Mouse (Mus musculus) forebrain, embryonic 10.5 days (tissue): ENCODE measurements around the gene Atxn10. TPM values are rescaled to one million over a fixed set of nuclear protein-coding genes. Genes with fewer than 3 reads are reported as not detected.

ENCODE experiments used
- DNase-seq: peaks from one replicate; pipeline ENCODE4 v3.0.0-alpha.2; 2017; ENCODE audit warnings: low spot score; ENCODE audit errors: extremely low spot score
- H3K27ac ChIP-seq: fragments of 300-500 bp; sonication (generic); 2 replicates; pipeline ENCODE4 v1.5.1; 2016; ENCODE audit warnings: mild to moderate bottlenecking
- H3K27me3 ChIP-seq: fragments of 300-500 bp; sonication (generic); 2 replicates; pipeline ENCODE4 v1.6.1; 2016; ENCODE audit warnings: mild to moderate bottlenecking; ENCODE audit not compliant: poor library complexity, severe bottlenecking
- H3K36me3 ChIP-seq: fragments of 300-500 bp; sonication (generic); replicated peaks from 2 replicates; pipeline ENCODE4 v1.6.1; 2016; ENCODE audit warnings: mild to moderate bottlenecking, moderate library complexity
- H3K4me1 ChIP-seq: fragments of 300-500 bp; sonication (generic); 2 replicates; pipeline ENCODE4 v1.6.1; 2016
- H3K4me3 ChIP-seq: fragments of 300-500 bp; sonication (generic); 2 replicates; pipeline ENCODE4 v1.5.1; 2016; ENCODE audit warnings: mild to moderate bottlenecking, moderate library complexity
- H3K9me3 ChIP-seq: fragments of 300-500 bp; sonication (generic); 2 replicates; pipeline ENCODE4 v1.6.1; 2016; ENCODE audit warnings: mild to moderate bottlenecking, moderate library complexity
- WGBS: fragments of 180-500 bp; shearing (Covaris S2); methylation state at CpG from one replicate; pipeline ENCODE4 v1.1.7; 2016; 5-methylcytosine and 5-hydroxymethylcytosine counted together
- polyA plus RNA-seq: library from polyadenylated mRNA; unstranded; fragments of >200 nt; fragmentation: Nextera tagmentation; extraction: Ambion mirVana; gene quantifications from 2 replicates; pipeline ENCODE4 v1.2.1, GENCODE M21; 2016

The Atxn10 gene
- polyA plus RNA-seq, 1 experiment from 2014 or later, result 358 TPM

DNA sequence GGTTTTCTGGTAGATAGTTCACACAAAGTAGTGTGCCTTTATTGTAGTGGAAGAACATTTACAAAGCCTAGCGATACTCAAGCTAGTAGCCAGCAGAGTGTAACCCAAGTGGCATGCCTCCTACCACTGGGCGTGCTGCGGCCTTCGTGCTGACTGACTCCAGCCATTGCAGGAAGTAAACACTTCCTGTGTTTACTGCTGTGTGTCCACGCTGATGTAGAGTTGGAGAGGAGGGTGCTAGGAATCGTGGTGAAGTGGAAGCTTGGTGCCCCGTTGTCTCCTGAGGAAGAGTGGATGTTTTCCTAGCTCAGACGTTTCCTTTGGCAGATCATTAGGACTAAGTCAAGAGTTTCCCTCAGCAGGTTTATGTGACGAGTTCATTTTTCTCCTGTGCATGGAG lies 47.4 kb downstream of the Atxn10 start:
- 91% methylated on average over 9 of the region's 9 CpGs for WGBS
- Histone ChIP-seq H3K27me3 (no peaks in the 10 kb centered on the region), H3K4me1 (peaks cover 20% of the 10 kb centered on the region), H3K4me3 (no peak overlapping the region), H3K36me3 (peaks cover 83% of the 10 kb centered on the region), H3K27ac (0 out of 2 replicates have a peak overlapping the region, but pooled peaks have one; percentile 27), H3K9me3 (no peaks in the 10 kb centered on the region)
- DNase-seq, result no peak

DNA sequence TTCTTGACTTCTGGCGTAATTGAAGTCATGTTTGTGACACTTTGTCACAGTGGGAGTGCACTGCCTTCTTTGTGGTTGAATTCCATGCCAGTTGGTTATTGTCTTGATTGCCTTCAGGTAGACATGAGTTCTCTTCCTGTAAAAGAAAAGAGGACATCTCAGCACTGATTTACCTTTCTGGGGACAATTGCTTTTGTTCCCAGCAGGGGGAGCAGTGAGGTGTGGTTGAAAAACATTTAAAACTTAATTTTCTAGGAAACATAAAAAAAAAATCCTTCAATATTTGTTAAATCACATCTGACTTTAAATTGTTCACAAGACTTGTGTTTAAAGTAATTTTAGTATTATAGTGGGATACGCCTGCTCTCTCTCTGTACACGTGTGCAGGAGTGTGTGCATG lies 52.7 kb downstream of the Atxn10 start:
- Histone ChIP-seq H3K27me3 (no peaks in the 10 kb centered on the region), H3K9me3 (no peaks in the 10 kb centered on the region), H3K27ac (no peak overlapping the region), H3K4me1 (peaks cover 21% of the 10 kb centered on the region), H3K36me3 (peaks cover 84% of the 10 kb centered on the region), H3K4me3 (no peak overlapping the region)
- DNase-seq, result no peak
- 86% methylated on average over 3 of the region's 3 CpGs for WGBS

DNA sequence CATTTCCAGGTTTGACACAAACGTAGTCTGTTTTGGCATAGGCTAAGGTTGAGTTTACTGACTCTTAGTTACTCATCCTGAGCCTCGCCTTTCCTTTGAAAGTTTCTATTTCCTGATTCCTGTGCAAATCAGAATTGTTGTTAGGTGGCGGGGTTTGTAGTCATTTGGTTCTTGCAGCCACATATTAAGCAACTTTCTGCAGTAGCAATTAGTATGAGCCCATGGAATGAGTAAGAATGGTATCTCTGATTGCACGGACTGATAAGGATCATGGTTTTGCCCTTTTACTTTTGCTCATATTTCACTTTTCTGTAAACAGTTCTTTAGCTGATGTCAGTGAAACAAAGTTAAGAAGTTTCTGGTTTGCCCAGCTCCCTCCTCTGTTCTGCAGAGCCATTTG lies 53.9 kb downstream of the Atxn10 start:
- no peaks in the 10 kb centered on the region for H3K9me3 ChIP-seq
- peaks cover 18% of the 10 kb centered on the region for H3K4me1 ChIP-seq
- H3K4me3 ChIP-seq, result no peak overlapping the region
- 93% methylated on average over 4 of the region's 4 CpGs for WGBS
- H3K27me3 ChIP-seq, result no peaks in the 10 kb centered on the region
- no peak overlapping the region for H3K27ac ChIP-seq
- H3K36me3 ChIP-seq, result peaks cover 83% of the 10 kb centered on the region
- no peak for DNase-seq

DNA sequence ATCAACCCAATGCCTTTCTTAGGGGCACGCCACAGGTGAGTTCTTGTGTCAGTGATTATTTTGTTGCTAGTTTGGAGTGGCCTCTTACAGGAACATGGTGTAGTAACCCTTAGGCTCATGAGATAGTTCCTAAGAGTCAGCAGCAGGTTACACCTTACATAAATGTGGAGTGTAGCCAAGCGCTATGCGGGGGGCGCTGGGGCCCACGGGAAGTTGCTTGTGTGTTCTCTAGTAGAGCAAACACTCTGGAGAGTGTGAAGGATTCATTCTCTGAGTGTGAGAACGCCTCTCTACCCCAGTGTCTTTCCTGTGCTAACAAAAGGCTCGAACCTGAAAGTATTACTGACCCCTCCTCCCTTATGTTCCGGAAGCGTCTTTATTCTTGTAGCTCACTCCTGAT lies 59.3 kb downstream of the Atxn10 start:
- DNase-seq, result no peak
- Histone ChIP-seq H3K36me3 (peaks cover 82% of the 10 kb centered on the region), H3K9me3 (no peaks in the 10 kb centered on the region), H3K4me1 (peaks cover 6% of the 10 kb centered on the region), H3K27me3 (no peaks in the 10 kb centered on the region), H3K27ac (no peak overlapping the region), H3K4me3 (no peak overlapping the region)
- 94% methylated on average over 9 of the region's 9 CpGs for WGBS

DNA sequence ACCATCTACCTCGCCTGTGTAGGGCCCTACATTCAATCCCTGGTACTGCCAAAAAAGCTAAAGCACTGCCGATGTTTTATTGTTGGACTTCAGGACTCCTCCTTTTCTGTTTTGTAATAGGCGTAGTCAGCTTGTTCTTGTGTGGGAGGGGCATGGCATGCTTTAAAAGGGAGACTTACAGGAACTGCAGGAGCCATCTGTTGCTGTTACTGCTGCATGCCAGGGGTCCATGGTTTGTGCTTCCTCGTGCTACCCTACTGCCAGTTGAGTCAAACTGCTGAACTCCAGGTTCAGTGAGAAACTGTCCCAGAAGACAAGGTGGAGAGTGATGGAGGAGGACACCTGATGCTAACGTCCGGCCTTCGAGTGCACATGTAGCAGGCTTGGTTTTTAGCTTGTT lies 65.9 kb downstream of the Atxn10 start:
- Histone ChIP-seq H3K27me3 (no peaks in the 10 kb centered on the region), H3K9me3 (no peaks in the 10 kb centered on the region), H3K4me1 (peaks cover 18% of the 10 kb centered on the region), H3K36me3 (peaks cover 49% of the 10 kb centered on the region), H3K4me3 (no peak overlapping the region), H3K27ac (peak overlapping the region; percentile 22; the same call in 1 of the 2 replicates)
- 85% methylated on average over 7 of the region's 7 CpGs for WGBS
- DNase-seq, result no peak

DNA sequence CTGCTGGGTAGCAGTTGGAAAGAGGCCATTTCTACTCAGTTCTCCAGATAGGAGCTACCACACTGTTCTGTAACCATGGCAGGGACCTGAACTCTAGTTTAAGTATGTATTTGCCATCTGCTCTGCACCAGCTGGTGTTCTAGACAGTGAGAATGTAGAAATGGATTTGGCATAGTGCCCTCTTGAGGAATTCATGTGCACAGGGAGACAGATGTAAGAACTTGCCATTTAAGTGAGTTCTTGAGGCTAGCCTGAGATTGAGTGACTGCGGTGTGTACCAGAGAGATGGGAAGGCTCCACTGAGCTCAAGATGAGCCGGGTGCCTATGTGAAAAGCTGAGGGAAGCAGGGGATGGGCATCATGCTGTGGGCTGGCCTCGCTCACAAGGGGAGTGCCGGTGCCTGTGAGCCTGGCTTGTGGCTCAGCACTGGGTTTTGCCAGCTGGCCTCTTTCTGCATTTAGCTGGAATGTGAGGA lies 67.2 kb downstream of the Atxn10 start:
- Histone ChIP-seq H3K27me3 (no peaks in the 10 kb centered on the region), H3K4me3 (no peak overlapping the region), H3K27ac (no peak overlapping the region; the same call in 1 of the 2 replicates), H3K4me1 (peaks cover 20% of the 10 kb centered on the region), H3K9me3 (no peaks in the 10 kb centered on the region), H3K36me3 (peaks cover 41% of the 10 kb centered on the region)
- WGBS, result 83% methylated on average over 4 of the region's 4 CpGs
- DNase-seq, result no peak

DNA sequence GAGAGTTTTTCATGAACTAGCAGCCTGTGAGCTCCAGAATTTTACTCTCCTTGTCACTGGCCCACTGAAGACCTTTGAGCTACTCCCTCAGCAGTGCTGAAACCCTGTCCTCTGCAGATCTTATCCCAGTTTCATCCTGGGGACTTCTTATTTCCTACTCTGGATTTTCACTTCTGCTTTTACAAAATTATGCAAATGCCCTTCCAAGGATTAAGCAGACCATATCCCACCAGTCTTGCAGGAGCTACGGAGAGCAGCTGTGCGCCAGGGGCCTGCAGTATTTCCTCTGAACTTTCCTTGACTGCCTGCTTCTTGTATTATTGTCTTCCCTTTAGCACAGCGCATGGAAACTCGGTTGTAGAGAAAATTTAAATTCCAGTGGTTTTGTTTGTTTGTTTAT lies 68.7 kb downstream of the Atxn10 start:
- Histone ChIP-seq H3K4me1 (peaks cover 14% of the 10 kb centered on the region; the same call in 1 of the 2 replicates), H3K27me3 (no peaks in the 10 kb centered on the region)
- WGBS, result 93% methylated on average over 4 of the region's 4 CpGs

DNA sequence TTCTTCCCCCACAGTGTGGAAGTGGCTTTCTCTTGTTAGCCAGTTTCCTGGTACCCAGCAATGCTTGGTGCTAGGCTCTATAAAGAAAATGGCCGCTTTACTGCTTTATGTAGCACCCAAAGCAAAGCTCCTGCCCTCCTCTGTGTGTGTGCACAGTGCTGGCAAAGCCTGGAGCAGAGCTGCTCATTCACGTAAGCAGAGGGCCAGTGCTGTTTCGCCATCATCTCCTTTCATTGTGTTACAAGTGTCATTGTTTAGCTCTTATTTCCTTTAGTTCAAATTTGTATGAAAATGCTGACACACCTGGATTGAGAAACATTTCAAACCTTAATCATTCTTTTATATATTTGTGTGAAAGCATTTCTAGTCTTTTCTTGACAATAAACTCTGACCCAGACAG lies 69.5 kb downstream of the Atxn10 start:
- Histone ChIP-seq H3K27ac (0 out of 2 replicates have a peak overlapping the region, but pooled peaks have one; percentile 6), H3K4me3 (no peak overlapping the region), H3K27me3 (no peaks in the 10 kb centered on the region), H3K4me1 (peaks cover 14% of the 10 kb centered on the region; the same call in 1 of the 2 replicates), H3K9me3 (no peaks in the 10 kb centered on the region), H3K36me3 (peaks cover 32% of the 10 kb centered on the region)
- 84% methylated on average over 3 of the region's 3 CpGs for WGBS
- no peak for DNase-seq

More for the DNA sequence above, 68.7 kb downstream of the Atxn10 start:
- Histone ChIP-seq H3K4me3 (no peak overlapping the region), H3K27ac (no peak overlapping the region), H3K9me3 (no peaks in the 10 kb centered on the region), H3K36me3 (peaks cover 36% of the 10 kb centered on the region)
- DNase-seq, result no peak

DNA sequence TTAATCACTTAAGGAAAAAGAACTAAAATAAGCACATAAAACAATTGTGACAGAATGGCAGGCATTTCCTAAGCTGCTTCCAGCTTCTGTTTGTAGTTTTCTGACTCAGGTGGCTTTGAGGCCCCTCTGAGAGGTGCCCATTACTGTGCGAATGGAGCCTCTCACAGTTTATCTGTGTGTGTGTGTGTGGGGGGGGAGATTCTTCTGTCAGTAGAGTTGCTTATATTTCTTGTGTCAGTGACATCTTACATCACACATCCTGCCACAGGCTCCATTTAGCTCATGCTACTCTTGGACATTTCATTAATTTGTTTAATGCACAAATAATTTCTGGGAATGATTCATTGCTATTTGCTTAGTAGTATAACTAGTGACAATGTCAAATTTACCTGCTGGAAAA lies 70.8 kb downstream of the Atxn10 start:
- peaks cover 14% of the 10 kb centered on the region; the same call in 1 of the 2 replicates for H3K4me1 ChIP-seq
- WGBS, result 86% methylated on average over 1 of the region's 1 CpGs
- DNase-seq, result no peak
- no peaks in the 10 kb centered on the region for H3K27me3 ChIP-seq
- no peak overlapping the region for H3K4me3 ChIP-seq
- H3K27ac ChIP-seq, result no peak overlapping the region
- peaks cover 22% of the 10 kb centered on the region for H3K36me3 ChIP-seq
- no peaks in the 10 kb centered on the region for H3K9me3 ChIP-seq

DNA sequence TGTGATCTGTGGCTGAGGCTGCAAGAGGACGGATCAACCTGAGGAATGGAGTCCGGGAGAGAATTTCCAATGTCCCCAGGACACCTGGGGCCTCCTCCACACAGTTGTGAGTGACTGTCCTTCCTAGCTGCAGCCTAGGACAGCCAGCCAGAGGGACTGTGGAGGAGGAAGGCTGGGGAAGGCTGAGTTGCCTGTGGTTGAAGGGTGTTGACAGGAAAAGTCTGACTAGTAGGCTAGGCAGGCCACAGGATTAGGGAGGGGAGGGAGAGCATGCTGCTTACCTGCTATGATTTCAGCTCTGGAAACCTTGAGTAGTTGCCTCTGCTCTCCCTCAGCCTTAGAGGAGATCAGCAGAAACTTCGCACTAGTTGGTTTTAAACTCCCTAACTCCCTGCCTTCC lies 71.3 kb downstream of the Atxn10 start:
- H3K27me3 ChIP-seq, result no peaks in the 10 kb centered on the region
- H3K4me3 ChIP-seq, result no peak overlapping the region
- no peak overlapping the region for H3K27ac ChIP-seq
- H3K9me3 ChIP-seq, result no peaks in the 10 kb centered on the region
- peaks cover 14% of the 10 kb centered on the region; the same call in 1 of the 2 replicates for H3K4me1 ChIP-seq
- WGBS, result 82% methylated on average over 3 of the region's 3 CpGs
- DNase-seq, result no peak
- H3K36me3 ChIP-seq, result peaks cover 17% of the 10 kb centered on the region

DNA sequence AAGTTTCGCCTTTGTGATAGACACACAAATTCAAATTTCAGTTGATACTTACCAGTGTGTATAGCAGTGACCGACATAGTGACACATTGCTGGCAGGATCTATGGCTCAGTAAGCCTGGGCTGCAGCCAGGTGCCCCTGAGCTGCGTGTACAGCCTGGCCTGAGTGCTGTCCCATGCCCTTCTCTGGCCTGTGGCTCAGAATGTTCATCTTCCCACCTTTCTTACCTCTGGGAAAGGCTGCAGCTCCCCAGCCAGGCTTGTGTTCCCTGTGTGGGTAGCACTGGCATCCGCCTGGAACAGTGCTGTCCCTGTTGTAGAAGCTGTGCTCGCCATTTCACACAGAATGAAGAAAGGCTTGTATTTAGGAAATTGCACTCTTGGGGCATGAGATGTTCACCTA lies 72.7 kb downstream of the Atxn10 start:
- Histone ChIP-seq H3K27ac (no peak overlapping the region), H3K4me1 (peaks cover 10% of the 10 kb centered on the region; the same call in 1 of the 2 replicates), H3K36me3 (peaks cover 16% of the 10 kb centered on the region), H3K4me3 (no peak overlapping the region), H3K27me3 (no peaks in the 10 kb centered on the region), H3K9me3 (no peaks in the 10 kb centered on the region)
- no peak for DNase-seq
- WGBS, result 93% methylated on average over 5 of the region's 5 CpGs

DNA sequence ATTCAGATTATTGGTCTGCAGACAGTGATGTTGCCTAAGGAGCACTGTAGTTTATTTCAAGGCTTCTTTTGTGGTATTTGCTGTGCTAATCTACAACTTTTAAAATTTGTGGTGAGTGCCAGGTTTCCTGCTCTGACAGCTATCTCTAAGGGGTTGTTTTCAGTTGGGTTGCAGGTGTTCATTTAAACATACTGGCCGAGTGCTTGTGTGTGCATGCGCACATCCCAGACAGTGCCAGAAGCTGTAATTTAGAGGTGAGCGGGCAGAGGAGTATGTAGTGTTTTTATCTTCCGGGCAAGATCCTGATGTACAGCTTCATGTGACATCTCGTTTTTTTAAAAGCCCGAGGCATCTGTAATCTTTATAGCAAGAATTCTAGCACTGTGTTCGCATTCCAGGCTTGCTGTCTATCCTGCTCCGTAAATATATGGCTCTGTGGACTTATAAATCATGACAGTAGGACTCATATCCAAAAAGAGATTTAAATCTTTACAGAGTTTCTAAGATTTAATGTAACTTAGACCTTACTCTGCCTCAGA lies 73.3 kb downstream of the Atxn10 start:
- whole genome bisulfite sequencing, result 94% methylated on average over 8 of the region's 8 CpGs
- Histone ChIP-seq H3K27me3 (no peaks in the 10 kb centered on the region), H3K36me3 (peaks cover 14% of the 10 kb centered on the region; the same call in 1 of the 2 replicates), H3K4me1 (peaks cover 10% of the 10 kb centered on the region; the same call in 1 of the 2 replicates), H3K9me3 (no peaks in the 10 kb centered on the region), H3K27ac (no peak overlapping the region), H3K4me3 (no peak overlapping the region)
- DNase-seq, result no peak

DNA sequence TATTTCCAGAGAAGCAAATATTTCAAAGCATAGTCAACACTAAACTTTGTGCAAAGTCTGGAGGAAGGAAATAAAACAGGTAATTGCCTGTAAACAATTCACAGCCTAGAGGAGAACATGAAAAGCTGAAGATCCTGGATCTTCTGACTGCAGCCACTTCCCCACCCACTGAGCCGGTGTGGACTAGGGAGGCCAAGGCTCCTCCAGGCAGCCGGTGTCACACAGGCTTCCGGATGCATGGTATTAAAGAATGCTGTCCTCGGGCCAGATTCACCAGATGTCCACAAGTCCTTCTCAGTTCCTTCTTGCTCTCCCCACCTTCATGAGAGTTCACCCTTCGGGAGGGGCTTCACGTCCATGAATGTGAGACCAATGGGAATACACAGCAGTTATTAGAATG lies 73.8 kb downstream of the Atxn10 start:
- WGBS, result 81% methylated on average over 6 of the region's 6 CpGs
- Histone ChIP-seq H3K4me3 (no peak overlapping the region), H3K27me3 (no peaks in the 10 kb centered on the region), H3K36me3 (peaks cover 14% of the 10 kb centered on the region; the same call in 1 of the 2 replicates), H3K27ac (no peak overlapping the region), H3K9me3 (no peaks in the 10 kb centered on the region), H3K4me1 (peaks cover 7% of the 10 kb centered on the region; the same call in 1 of the 2 replicates)
- DNase-seq, result no peak
